Mouse (Mus musculus) left cerebral cortex, adult 9 months (tissue): ENCODE measurements around the gene Flad1.

Experiments used
- DNase-seq, 2 experiments: peaks; one replicate each; pipeline ENCODE4 v3.0.0; 2022; ENCODE audit warnings: low spot score in 2 of 2

Flad1 gene

GRCm38 (mm10) chr3:89425876-89426275 lies 14.2 kb upstream of the Flad1 start:
- DNase-seq, result no peak

DNA sequence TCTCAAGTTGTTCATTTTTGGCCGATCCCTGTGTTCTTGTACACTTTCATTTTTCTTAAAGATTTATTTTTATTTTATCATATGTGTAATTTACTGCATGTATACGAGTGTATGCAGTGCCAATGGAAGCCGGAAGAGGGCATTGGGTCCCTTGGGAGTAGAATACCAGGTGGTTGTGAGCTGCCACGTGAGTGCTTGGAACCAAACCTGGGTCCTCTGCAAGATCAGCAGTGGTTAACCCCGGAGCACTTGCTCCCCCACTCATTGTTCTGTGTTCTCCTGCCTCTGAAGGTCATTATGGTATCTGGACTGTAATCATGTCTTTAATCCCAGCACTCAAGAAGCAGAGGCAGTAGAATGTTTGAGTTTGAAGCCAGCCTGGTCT lies 13.5 kb upstream of the Flad1 start:
- DNase-seq, result no peak

DNA sequence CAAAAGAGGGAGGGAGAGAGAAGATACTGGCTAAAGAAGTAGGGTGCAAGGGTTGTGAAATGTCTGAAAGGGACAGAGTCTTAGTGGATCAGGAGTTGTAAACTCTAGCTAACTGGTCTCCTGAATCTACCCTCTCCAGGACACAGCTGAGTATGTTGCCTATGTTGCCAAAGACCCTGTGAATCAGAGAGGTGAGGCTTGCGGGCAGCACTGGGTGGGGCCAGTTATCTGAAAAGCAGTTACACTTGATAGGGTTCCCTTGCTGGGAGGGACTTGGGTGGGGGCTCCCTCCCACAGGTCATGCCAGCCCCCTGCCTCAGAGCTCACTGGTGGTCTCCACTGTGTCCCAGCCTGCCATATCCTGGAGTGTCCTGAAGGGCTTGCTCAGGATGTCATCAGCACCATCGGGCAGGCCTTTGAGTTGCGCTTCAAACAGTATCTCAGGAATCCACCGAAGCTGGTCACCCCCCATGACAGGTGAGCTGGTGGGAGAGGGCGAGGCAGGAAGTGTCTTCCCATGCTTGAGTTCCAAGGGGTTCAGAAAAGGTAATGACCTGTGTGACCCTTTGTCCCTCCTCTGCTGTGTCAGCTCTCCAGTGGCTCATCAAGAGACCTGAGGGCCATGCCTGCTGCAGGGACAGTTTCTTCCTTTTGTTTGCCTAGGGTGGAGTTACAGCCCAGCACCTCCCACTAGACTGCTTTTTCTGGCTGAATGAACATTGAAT lies 12.9 kb upstream of the Flad1 start:
- no peak for DNase-seq

DNA sequence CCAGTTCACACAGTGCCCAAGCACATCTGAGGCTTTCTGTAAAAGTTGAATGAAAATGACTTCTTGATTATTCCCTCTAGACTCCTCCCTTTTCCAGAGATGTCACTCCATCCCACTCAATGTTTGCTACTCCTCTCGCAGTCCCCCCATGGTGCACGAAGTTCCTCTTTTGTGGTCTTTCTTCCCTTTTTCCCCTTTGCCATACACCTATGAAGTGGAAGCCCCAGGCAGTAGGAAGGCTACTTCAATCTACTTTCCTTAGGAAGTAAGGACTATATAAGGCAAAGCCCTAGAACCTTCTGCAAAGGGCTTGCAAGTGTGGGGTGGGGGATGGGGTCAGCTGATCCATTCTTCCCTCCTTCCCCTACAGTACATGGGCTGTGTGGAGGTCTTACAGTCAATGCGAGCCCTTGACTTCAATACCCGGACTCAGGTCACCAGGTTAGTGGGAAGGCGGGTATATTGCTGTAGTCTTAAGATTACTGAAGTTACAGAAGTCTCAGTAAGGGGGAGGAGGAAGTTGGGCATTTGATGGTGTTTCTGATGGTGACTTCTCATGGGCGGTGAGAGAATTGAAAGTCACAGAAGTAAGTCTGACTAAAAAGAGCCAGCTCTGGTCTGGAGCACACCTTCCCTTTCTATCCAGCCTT lies 11.0 kb upstream of the Flad1 start:
- no peak for DNase-seq

DNA sequence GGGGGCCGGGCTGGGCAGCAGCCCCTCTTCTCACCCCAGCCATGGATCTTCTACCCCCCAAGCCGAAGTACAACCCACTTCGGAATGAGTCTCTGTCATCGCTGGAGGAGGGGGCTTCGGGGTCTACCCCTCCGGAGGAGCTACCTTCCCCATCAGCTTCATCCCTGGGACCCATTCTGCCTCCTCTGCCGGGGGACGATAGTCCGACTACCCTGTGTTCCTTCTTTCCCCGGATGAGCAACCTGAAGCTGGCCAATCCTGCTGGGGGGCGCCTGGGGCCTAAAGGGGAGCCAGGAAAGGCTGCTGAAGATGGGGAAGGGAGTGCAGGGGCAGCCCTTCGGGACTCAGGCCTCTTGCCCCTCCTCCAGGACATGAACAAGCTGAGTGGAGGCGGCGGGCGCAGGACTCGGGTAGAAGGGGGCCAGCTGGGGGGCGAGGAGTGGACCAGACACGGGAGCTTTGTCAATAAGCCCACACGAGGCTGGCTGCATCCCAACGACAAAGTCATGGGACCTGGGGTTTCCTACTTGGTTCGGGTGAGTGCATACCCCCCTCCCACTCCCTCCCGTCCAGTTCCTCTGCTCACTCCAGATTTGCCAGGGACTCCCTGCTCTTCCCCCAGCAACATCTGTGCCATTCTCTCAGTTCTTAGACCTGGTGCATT lies 10.3 kb upstream of the Flad1 start:
- DNase-seq, result no peak

GRCm38 (mm10) chr3:89421002-89421774 lies 9.5 kb upstream of the Flad1 start:
- peak; percentile 53 to 79 for DNase-seq

GRCm38 (mm10) chr3:89420421-89420820 lies 8.8 kb upstream of the Flad1 start:
- DNase-seq, result no peak

DNA sequence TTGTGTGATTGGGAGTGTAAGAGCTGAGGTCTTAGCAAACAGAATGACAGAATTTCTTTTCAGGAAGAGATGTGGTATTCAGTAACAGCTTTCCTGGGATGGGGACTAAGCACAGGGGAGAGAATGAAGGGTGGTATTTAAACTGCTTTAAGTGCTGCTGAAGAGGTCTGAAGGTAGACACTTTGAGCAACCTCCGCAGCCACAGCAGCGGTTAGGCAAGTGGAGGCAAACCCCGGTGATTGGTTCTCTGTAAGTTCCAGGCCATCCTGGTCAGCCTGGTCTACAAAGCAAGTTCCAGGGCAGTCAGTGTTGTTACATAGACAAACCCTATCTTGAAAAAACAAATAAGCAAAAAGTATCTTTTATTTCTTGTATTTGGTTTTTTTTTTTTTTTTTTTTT lies 8.3 kb upstream of the Flad1 start:
- DNase-seq, result no peak

DNA sequence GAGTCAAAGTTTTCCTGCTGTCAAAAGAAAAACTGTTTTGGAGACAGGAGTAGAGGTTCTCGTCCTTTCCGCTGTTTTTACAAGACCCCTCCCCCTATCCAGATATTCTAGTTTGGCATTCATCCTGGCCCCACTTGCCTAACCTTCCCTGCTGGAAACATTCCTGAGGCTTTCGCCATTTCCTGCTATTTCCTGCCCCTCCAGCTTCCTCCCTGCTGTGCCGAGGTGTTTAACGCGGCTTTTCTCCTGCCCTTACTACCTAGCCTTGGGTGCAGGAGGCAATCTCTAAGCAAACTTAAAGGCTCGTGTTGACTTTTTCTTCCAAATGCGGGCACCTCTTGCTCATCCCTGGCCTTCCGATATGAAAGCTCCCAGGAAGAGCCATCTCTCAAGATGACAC lies 7.9 kb upstream of the Flad1 start:
- DNase-seq, result no peak

GRCm38 (mm10) chr3:89418861-89419250 lies 7.2 kb upstream of the Flad1 start:
- DNase-seq, result no peak

GRCm38 (mm10) chr3:89418170-89418860 lies 6.6 kb upstream of the Flad1 start, which contains the start of the genes Cks1b and Shc1:
Cks1b (minus strand) TSS chr3:89418383.
Shc1 (plus strand) TSS chr3:89418443.
- peak; percentile 97 for DNase-seq

DNA sequence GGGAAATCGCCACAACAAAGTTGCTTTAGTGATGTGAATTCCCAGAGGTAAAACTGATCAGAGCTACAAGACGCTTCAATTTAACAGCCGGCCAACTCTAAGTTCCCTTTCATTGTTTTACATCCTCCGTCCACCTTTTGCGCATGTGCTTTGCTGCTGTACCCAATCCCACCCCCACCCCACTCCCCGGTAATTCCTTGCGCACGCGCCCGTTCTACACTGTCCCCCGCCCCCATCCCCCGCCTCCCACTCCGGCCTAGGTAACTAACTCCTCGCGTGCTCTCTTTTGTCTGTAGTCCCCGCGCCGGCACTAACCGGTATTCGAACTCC lies 6.1 kb upstream of the Flad1 start:
- no peak for DNase-seq

- no peak for DNase-seq
Observed at GRCm38 (mm10) chr3:89417131-89417530, 5.5 kb upstream of the Flad1 start.

DNA sequence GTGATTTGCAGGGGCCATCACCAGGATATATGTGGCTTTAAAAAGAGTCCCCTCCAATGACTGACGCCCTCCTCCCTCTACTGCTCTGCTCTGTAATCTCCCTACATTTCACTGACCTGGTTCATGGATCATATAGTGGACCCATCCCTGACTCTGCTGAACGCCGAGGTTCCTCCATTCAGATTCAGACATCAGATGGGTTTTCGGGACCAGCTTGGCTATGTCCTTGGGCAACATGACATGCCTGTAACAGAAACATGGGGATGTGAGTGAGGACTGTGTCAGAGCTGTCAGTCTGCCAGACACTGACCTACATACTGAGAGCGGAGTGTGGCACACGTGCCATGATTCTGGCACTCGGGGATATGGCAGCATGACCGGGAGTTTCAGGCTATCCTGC lies 4.5 kb upstream of the Flad1 start:
- DNase-seq, result no peak

GRCm38 (mm10) chr3:89410864-89411263 lies 806 bp downstream of the Flad1 start:
- DNase-seq, result no peak

- DNase-seq, result no peak
Observed at GRCm38 (mm10) chr3:89409701-89410100, 2.0 kb downstream of the Flad1 start.

- no peak for DNase-seq
Observed at GRCm38 (mm10) chr3:89408448-89408847, 3.2 kb downstream of the Flad1 start.

GRCm38 (mm10) chr3:89406887-89407286 lies 4.8 kb downstream of the Flad1 start:
- no peak for DNase-seq

- no peak for DNase-seq
Observed at GRCm38 (mm10) chr3:89402693-89403092, 9.0 kb downstream of the Flad1 start, which contains the start of gene Lenep. Lenep (minus strand) TSS chr3:89402793.

- no peak for DNase-seq
Observed at GRCm38 (mm10) chr3:89401329-89401728, 10.3 kb downstream of the Flad1 start.

- DNase-seq, result no peak
Observed at GRCm38 (mm10) chr3:89396654-89397005, 15.0 kb downstream of the Flad1 start.
